Mouse (Mus musculus) intestine, embryonic 16.5 days (tissue): ENCODE results near the gene Alkbh1. TPM values are rescaled to one million over a fixed set of nuclear protein-coding genes. Genes with fewer than 3 reads are reported as not detected.

ENCODE experiments used
- ATAC-seq: fragments of 200-750 bp; cut with Nextera tagmentation; 2 replicates; pipeline ENCODE4 v1.8.0; 2017; ENCODE audit warnings: moderate TSS enrichment, moderate library complexity
- H3K27ac ChIP-seq: fragments of 300-500 bp; sonication (generic); 2 replicates; pipeline ENCODE4 v1.5.1; 2014; ENCODE audit warnings: mild to moderate bottlenecking, low read length
- H3K27me3 ChIP-seq: fragments of 300-500 bp; sonication (generic); replicated peaks from 2 replicates; pipeline ENCODE4 v1.6.1; 2014; ENCODE audit warnings: low read length, control low read depth, mixed read lengths; ENCODE audit not compliant: control insufficient read depth, insufficient read depth
- H3K36me3 ChIP-seq: fragments of 300-500 bp; sonication (generic); 2 replicates; pipeline ENCODE4 v1.6.1; 2014; ENCODE audit warnings: low read length, control low read depth; ENCODE audit not compliant: control insufficient read depth, insufficient read depth
- H3K4me1 ChIP-seq: fragments of 300-500 bp; sonication (generic); 2 replicates; pipeline ENCODE4 v1.6.1; 2014; ENCODE audit warnings: low read length, control low read depth, mixed read lengths; ENCODE audit not compliant: control insufficient read depth, insufficient read depth
- H3K4me2 ChIP-seq: fragments of 300-500 bp; sonication (generic); 2 replicates; pipeline ENCODE4 v1.6.1; 2014; ENCODE audit warnings: low read depth, low read length, control low read depth
- H3K4me3 ChIP-seq: fragments of 300-500 bp; sonication (generic); 2 replicates; pipeline ENCODE4 v1.5.1; 2014; ENCODE audit warnings: mild to moderate bottlenecking, low read length
- H3K9ac ChIP-seq: fragments of 300-500 bp; sonication (generic); 2 replicates; pipeline ENCODE4 v1.6.1; 2014; ENCODE audit warnings: low read depth, low read length
- H3K9me3 ChIP-seq: fragments of 300-500 bp; sonication (generic); 2 replicates; pipeline ENCODE4 v1.6.1; 2016; ENCODE audit warnings: low read length, control low read depth; ENCODE audit not compliant: control insufficient read depth
- WGBS: fragments of 180-500 bp; shearing (Covaris S2); extraction: QIAGEN DNeasy Blood & Tissue Kit; methylation state at CpG from one replicate; pipeline ENCODE4 v1.1.7; 2014; 5-methylcytosine and 5-hydroxymethylcytosine counted together
- polyA plus RNA-seq: library from polyadenylated mRNA; unstranded; fragments of >200 nt; fragmentation: Nextera tagmentation; extraction: Ambion mirVana; gene quantifications from 2 replicates; pipeline ENCODE4 v1.2.1, GENCODE M21; 2015

The Alkbh1 gene
- polyA plus RNA-seq, 1 experiment from 2014 or later = 52.0 TPM

- Histone ChIP-seq H3K9me3 (no peaks in the 10 kb centered on the region), H3K36me3 (no peaks in the 10 kb centered on the region), H3K9ac (no peak overlapping the region), H3K27ac (peak overlapping the region; percentile 55), H3K4me2 (no peak overlapping the region), H3K4me1 (peaks cover 13% of the 10 kb centered on the region), H3K4me3 (no peak overlapping the region), H3K27me3 (no peaks in the 10 kb centered on the region)
- peak; percentile 58 for ATAC-seq
- WGBS = 58% methylated on average over 3 of the region's 3 CpGs
These were observed 38.1 kb downstream of the Alkbh1 start for GRCm38 (mm10) chr12:87405721-87406120.

GRCm38 (mm10) chr12:87405165-87405564 is 38.7 kb downstream of the Alkbh1 start:
- Histone ChIP-seq H3K27ac (peak overlapping the region; percentile 61), H3K36me3 (no peaks in the 10 kb centered on the region), H3K9ac (no peak overlapping the region), H3K9me3 (no peaks in the 10 kb centered on the region), H3K4me3 (no peak overlapping the region), H3K27me3 (no peaks in the 10 kb centered on the region), H3K4me1 (peaks cover 13% of the 10 kb centered on the region), H3K4me2 (no peak overlapping the region)
- ATAC-seq = peak; percentile 80
- WGBS = 70% methylated on average over 4 of the region's 4 CpGs

GRCm38 (mm10) chr12:87401883-87402282 is 41.9 kb downstream of the Alkbh1 start:
- H3K27me3 ChIP-seq = no peaks in the 10 kb centered on the region
- H3K9ac ChIP-seq = no peak overlapping the region
- no peak overlapping the region for H3K4me2 ChIP-seq
- H3K4me1 ChIP-seq = 0 out of 2 replicates have a peak, but pooled peaks cover 8% of the 10 kb centered on the region
- 57% methylated on average over 6 of the region's 6 CpGs for WGBS
- ATAC-seq = no peak
- H3K4me3 ChIP-seq = no peak overlapping the region
- no peaks in the 10 kb centered on the region for H3K36me3 ChIP-seq
- H3K9me3 ChIP-seq = no peaks in the 10 kb centered on the region
- H3K27ac ChIP-seq = no peak overlapping the region

- Histone ChIP-seq H3K4me1 (0 out of 2 replicates have a peak, but pooled peaks cover 5% of the 10 kb centered on the region), H3K9ac (no peak overlapping the region), H3K27ac (peak overlapping the region; percentile 75), H3K9me3 (no peaks in the 10 kb centered on the region), H3K36me3 (no peaks in the 10 kb centered on the region), H3K4me2 (no peak overlapping the region), H3K4me3 (no peak overlapping the region), H3K27me3 (no peaks in the 10 kb centered on the region)
- WGBS = 74% methylated on average over 10 of the region's 10 CpGs
- peak; percentile 81 for ATAC-seq
These were observed 44.5 kb downstream of the Alkbh1 start for GRCm38 (mm10) chr12:87399119-87399819.

GRCm38 (mm10) chr12:87397811-87398417 is 45.9 kb downstream of the Alkbh1 start:
- no peaks in the 10 kb centered on the region for H3K9me3 ChIP-seq
- peak overlapping the region; percentile 16; the same call in 1 of the 2 replicates for H3K27ac ChIP-seq
- no peak overlapping the region for H3K4me2 ChIP-seq
- H3K4me1 ChIP-seq = peaks cover 7% of the 10 kb centered on the region; the same call in 1 of the 2 replicates
- H3K27me3 ChIP-seq = no peaks in the 10 kb centered on the region
- 64% methylated on average over 4 of the region's 4 CpGs for WGBS
- H3K4me3 ChIP-seq = no peak overlapping the region
- H3K9ac ChIP-seq = 0 out of 2 replicates have a peak overlapping the region, but pooled peaks have one; percentile 21
- no peaks in the 10 kb centered on the region for H3K36me3 ChIP-seq
- no peak for ATAC-seq

GRCm38 (mm10) chr12:87397126-87397525 is 46.7 kb downstream of the Alkbh1 start:
- peaks cover 7% of the 10 kb centered on the region; the same call in 1 of the 2 replicates for H3K4me1 ChIP-seq
- H3K4me3 ChIP-seq = no peak overlapping the region
- H3K27me3 ChIP-seq = no peaks in the 10 kb centered on the region
- no peak overlapping the region for H3K4me2 ChIP-seq
- no peaks in the 10 kb centered on the region for H3K9me3 ChIP-seq
- no peaks in the 10 kb centered on the region for H3K36me3 ChIP-seq
- no peak for ATAC-seq
- H3K9ac ChIP-seq = no peak overlapping the region
- no peak overlapping the region for H3K27ac ChIP-seq
- 83% methylated on average over 4 of the region's 4 CpGs for WGBS

- H3K4me3 ChIP-seq = no peak overlapping the region
- H3K36me3 ChIP-seq = no peaks in the 10 kb centered on the region
- ATAC-seq = peak; percentile 61
- no peaks in the 10 kb centered on the region for H3K27me3 ChIP-seq
- peak overlapping the region; percentile 29; the same call in 1 of the 2 replicates for H3K27ac ChIP-seq
- 73% methylated on average over 6 of the region's 6 CpGs for WGBS
- H3K9ac ChIP-seq = no peak overlapping the region
- no peak overlapping the region for H3K4me2 ChIP-seq
- no peaks in the 10 kb centered on the region for H3K9me3 ChIP-seq
- H3K4me1 ChIP-seq = peaks cover 7% of the 10 kb centered on the region; the same call in 1 of the 2 replicates
These were observed 49.5 kb downstream of the Alkbh1 start for GRCm38 (mm10) chr12:87394316-87394715.

- H3K4me2 ChIP-seq = no peak overlapping the region
- H3K4me1 ChIP-seq = peaks cover 5% of the 10 kb centered on the region; the same call in 1 of the 2 replicates
- 66% methylated on average over 4 of the region's 4 CpGs for WGBS
- no peak overlapping the region for H3K9ac ChIP-seq
- H3K9me3 ChIP-seq = no peaks in the 10 kb centered on the region
- no peaks in the 10 kb centered on the region for H3K27me3 ChIP-seq
- no peak for ATAC-seq
- no peaks in the 10 kb centered on the region for H3K36me3 ChIP-seq
- H3K4me3 ChIP-seq = no peak overlapping the region
- no peak overlapping the region for H3K27ac ChIP-seq
These were observed 50.2 kb downstream of the Alkbh1 start for GRCm38 (mm10) chr12:87393447-87394145.

- H3K9me3 ChIP-seq = no peaks in the 10 kb centered on the region
These were observed 52.5 kb downstream of the Alkbh1 start for GRCm38 (mm10) chr12:87391355-87391754.

More at GRCm38 (mm10) chr12:87391355-87391754, 52.5 kb downstream of the Alkbh1 start:
- Histone ChIP-seq H3K9ac (no peak overlapping the region), H3K4me2 (no peak overlapping the region), H3K27me3 (no peaks in the 10 kb centered on the region), H3K4me3 (no peak overlapping the region), H3K27ac (no peak overlapping the region), H3K4me1 (peaks cover 11% of the 10 kb centered on the region), H3K36me3 (no peaks in the 10 kb centered on the region)
- no peak for ATAC-seq
